Mouse (Mus musculus): Measurements from ENCODE around the gene Nr4a3.

GRCm38 (mm10) chr4:48078213-48078612 is 33.3 kb downstream of the Nr4a3 start:
- TF ChIP-seq POLR2A (IDR thresholded peaks at IDR 0.05; ENCODE audit: insufficient read depth, low read depth, low read length) (no peak), EP300 (IDR thresholded peaks at IDR 0.05; ENCODE audit: insufficient read depth, low read depth, low read length) (no peak), CTCF (IDR thresholded peaks at IDR 0.05) (no peak)

Data from heart, adult 2 months (tissue).